Mouse (Mus musculus) lung, postnatal 0 days (tissue): ENCODE measurements at regions not wholly inside any gene's neighbourhood (a gene's known extent, or its start where the extent isn't known, plus 50 kb on each side); places are given as distances from the start of the nearest gene placed in this dataset.

Experiments used
- ATAC-seq: fragments of 200-750 bp; cut with Nextera tagmentation; 2 replicates; pipeline ENCODE4 v1.8.0; 2017; ENCODE audit warnings: moderate library complexity
- DNase-seq: peaks from one replicate; pipeline ENCODE4 v3.0.0-alpha.2; 2016; ENCODE audit warnings: low spot score
- H3K27ac ChIP-seq: fragments of 300-500 bp; sonication (generic); 2 replicates; pipeline ENCODE4 v1.5.1; 2014; ENCODE audit warnings: antibody characterized with exemption, mild to moderate bottlenecking, low read length, mixed read lengths
- H3K27me3 ChIP-seq: fragments of 300-500 bp; sonication (generic); replicated peaks from 2 replicates; pipeline ENCODE4 v1.6.1; 2014; ENCODE audit warnings: low read length, mixed read lengths; ENCODE audit not compliant: insufficient read depth
- H3K36me3 ChIP-seq: fragments of 300-500 bp; sonication (generic); 2 replicates; pipeline ENCODE4 v1.6.1; 2014; ENCODE audit warnings: low read length, mixed read lengths; ENCODE audit not compliant: insufficient read depth
- H3K4me1 ChIP-seq: fragments of 300-500 bp; sonication (generic); 2 replicates; pipeline ENCODE4 v1.6.1; 2014; ENCODE audit warnings: antibody characterized with exemption, low read depth, low read length, mixed read lengths; ENCODE audit not compliant: insufficient read depth
- H3K4me2 ChIP-seq: fragments of 300-500 bp; sonication (generic); replicated peaks from 2 replicates; pipeline ENCODE4 v1.6.1; 2014; ENCODE audit warnings: low read depth, mild to moderate bottlenecking, low read length, moderate library complexity, mixed read lengths
- H3K4me3 ChIP-seq: fragments of 300-500 bp; sonication (generic); 2 replicates; pipeline ENCODE4 v1.5.1; 2014; ENCODE audit warnings: low read depth, low read length
- H3K9ac ChIP-seq: fragments of 300-500 bp; sonication (generic); replicated peaks from 2 replicates; pipeline ENCODE4 v1.6.1; 2014; ENCODE audit warnings: low read depth, mild to moderate bottlenecking
- H3K9me3 ChIP-seq: fragments of 300-500 bp; sonication (generic); 2 replicates; pipeline ENCODE4 v1.6.1; 2016; ENCODE audit warnings: low read length, mixed read lengths
- CTCF ChIP-seq: IDR thresholded peaks from 2 replicates; pipeline ENCODE4 v1.5.1; 2016; ENCODE audit warnings: antibody characterized with exemption, mild to moderate bottlenecking
- EP300 ChIP-seq: IDR thresholded peaks from 2 replicates; pipeline ENCODE4 v1.6.1; 2016; ENCODE audit warnings: antibody characterized with exemption, mild to moderate bottlenecking, control low read depth
- WGBS: fragments of 180-500 bp; shearing (Covaris S2); extraction: QIAGEN DNeasy Blood & Tissue Kit; methylation state at CpG from one replicate; pipeline ENCODE4 v1.1.7; 2014; 5-methylcytosine and 5-hydroxymethylcytosine counted together

GRCm38 (mm10) chr2:12614345-12614744, 195.1 kb upstream of the Mindy3 start:
- DNase-seq = no peak
- TF ChIP-seq EP300 (no peak), CTCF (no peak)
- ATAC-seq = no peak
- Histone ChIP-seq H3K27ac (no peak overlapping the region), H3K4me3 (no peak overlapping the region), H3K9me3 (no peaks in the 10 kb centered on the region), H3K4me1 (no peaks in the 10 kb centered on the region), H3K9ac (no peak overlapping the region), H3K27me3 (no peaks in the 10 kb centered on the region), H3K36me3 (no peaks in the 10 kb centered on the region), H3K4me2 (no peak overlapping the region)
- WGBS = 81% methylated on average over 2 of the region's 2 CpGs

GRCm38 (mm10) chr2:12613858-12614257, 194.6 kb upstream of the Mindy3 start:
- no peak for ATAC-seq
- no peaks in the 10 kb centered on the region for H3K27me3 ChIP-seq
- H3K9ac ChIP-seq = no peak overlapping the region
- no peak overlapping the region for H3K4me2 ChIP-seq
- no peak for DNase-seq
- no peaks in the 10 kb centered on the region for H3K36me3 ChIP-seq
- WGBS = 73% methylated on average over 2 of the region's 2 CpGs
- H3K4me3 ChIP-seq = no peak overlapping the region
- no peaks in the 10 kb centered on the region for H3K9me3 ChIP-seq
- H3K4me1 ChIP-seq = no peaks in the 10 kb centered on the region
- no peak overlapping the region for H3K27ac ChIP-seq
- TF ChIP-seq CTCF (no peak), EP300 (no peak)

DNA sequence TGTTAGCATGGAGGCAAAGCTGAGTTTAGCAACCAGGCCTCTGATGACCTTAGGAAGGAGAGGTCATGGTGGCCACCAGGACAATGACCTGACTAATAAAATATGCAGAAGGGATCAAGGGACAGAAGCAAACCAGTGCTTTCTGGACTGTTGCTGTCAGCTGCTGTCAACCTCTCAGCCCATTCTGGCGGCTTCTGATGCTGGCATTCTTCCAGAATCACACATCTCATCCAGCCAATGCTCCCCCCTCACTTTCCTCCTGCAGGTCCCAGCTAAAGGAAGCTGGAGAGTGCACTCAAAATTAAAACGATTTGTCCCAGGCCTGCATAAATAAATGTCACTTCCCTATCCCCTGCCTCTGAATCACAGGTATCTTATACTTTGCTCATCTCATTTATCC, 163.3 kb upstream of the Mindy3 start:
- Histone ChIP-seq H3K27me3 (no peaks in the 10 kb centered on the region), H3K36me3 (no peaks in the 10 kb centered on the region), H3K4me3 (no peak overlapping the region), H3K9ac (no peak overlapping the region), H3K9me3 (no peaks in the 10 kb centered on the region), H3K4me1 (no peaks in the 10 kb centered on the region), H3K27ac (no peak overlapping the region), H3K4me2 (no peak overlapping the region)
- WGBS = 18% methylated on average over 2 of the region's 2 CpGs
- TF ChIP-seq CTCF (no peak), EP300 (no peak)
- ATAC-seq (no peak), DNase-seq (no peak)

DNA sequence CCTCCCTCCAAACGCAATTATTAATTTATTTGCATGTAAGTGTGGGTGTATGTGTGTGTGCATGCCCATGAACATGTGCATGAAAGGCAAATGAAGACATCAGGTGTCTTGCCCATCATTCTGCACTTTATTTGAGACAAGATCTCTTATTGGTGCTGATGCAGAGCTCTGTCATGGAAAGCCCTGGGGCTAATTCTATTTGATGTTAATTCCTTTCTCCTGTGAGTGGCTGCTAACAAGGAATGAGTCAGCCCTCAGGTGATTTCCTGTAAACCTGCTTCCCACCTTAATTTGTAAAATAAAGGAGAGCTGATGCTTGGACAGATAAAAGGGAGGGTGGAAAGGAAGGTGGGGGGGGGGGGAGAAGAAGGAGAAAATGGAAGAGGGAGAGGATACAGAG, 138.5 kb upstream of the Mindy3 start:
- H3K27ac ChIP-seq = no peak overlapping the region
- H3K36me3 ChIP-seq = no peaks in the 10 kb centered on the region
- ATAC-seq (no peak), DNase-seq (no peak)
- H3K9me3 ChIP-seq = no peaks in the 10 kb centered on the region
- no peak overlapping the region for H3K4me3 ChIP-seq
- H3K4me1 ChIP-seq = no peaks in the 10 kb centered on the region
- no peak overlapping the region for H3K9ac ChIP-seq
- no peak overlapping the region for H3K4me2 ChIP-seq
- no peaks in the 10 kb centered on the region for H3K27me3 ChIP-seq
- TF ChIP-seq EP300 (no peak), CTCF (no peak)
- 53% methylated on average over 1 of the region's 1 CpGs for WGBS

DNA sequence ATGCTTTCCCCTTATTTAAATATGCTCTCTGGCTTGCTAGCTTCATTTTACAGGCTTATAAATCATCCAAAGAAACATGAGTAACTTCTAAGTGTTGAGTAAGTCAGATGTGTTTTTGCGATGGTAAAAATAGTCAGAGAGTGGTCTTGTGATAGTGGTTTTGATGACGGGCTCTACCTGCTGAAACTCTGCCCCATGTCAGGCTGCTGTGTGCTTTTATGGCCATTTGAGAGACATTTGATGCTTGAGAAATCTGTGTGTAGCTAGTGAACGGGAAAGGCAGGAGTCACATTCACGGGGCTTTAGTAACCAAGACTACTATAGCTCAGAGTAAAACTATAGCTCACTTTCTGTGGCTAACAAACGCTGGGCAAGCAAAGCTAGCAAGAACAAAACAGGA, 103.1 kb upstream of the Mindy3 start:
- Histone ChIP-seq H3K4me2 (no peak overlapping the region), H3K27me3 (no peaks in the 10 kb centered on the region), H3K27ac (no peak overlapping the region), H3K36me3 (no peaks in the 10 kb centered on the region), H3K9ac (no peak overlapping the region), H3K9me3 (no peaks in the 10 kb centered on the region), H3K4me3 (no peak overlapping the region), H3K4me1 (no peaks in the 10 kb centered on the region)
- TF ChIP-seq CTCF (no peak), EP300 (no peak)
- 71% methylated on average over 5 of the region's 5 CpGs for WGBS
- DNase-seq (no peak), ATAC-seq (no peak)

DNA sequence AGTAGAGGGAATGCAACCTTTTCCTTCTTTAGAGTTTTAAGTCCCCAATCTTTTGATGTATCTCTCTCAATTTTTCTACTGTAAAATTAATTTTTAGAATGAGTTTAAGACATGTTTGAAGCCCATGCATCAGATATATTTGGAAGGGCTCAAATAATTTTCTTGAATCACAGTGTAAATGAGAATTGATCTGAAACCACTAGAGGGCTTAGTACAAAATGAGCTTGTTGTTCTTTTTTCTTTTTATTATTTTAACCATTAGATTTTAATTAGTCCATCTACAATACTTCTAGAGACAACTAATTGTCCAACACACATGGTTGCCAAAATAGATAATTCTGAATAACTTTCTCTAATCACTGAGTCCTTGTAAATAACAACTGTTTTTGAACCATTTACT, 102.5 kb upstream of the Mindy3 start:
- no peak overlapping the region for H3K27ac ChIP-seq
- H3K36me3 ChIP-seq = no peaks in the 10 kb centered on the region
- ATAC-seq = no peak
- DNase-seq = no peak
- H3K27me3 ChIP-seq = no peaks in the 10 kb centered on the region
- no peak overlapping the region for H3K4me3 ChIP-seq
- TF ChIP-seq EP300 (no peak), CTCF (no peak)
- no peak overlapping the region for H3K9ac ChIP-seq
- no peak overlapping the region for H3K4me2 ChIP-seq
- no peaks in the 10 kb centered on the region for H3K4me1 ChIP-seq
- no peaks in the 10 kb centered on the region for H3K9me3 ChIP-seq

DNA sequence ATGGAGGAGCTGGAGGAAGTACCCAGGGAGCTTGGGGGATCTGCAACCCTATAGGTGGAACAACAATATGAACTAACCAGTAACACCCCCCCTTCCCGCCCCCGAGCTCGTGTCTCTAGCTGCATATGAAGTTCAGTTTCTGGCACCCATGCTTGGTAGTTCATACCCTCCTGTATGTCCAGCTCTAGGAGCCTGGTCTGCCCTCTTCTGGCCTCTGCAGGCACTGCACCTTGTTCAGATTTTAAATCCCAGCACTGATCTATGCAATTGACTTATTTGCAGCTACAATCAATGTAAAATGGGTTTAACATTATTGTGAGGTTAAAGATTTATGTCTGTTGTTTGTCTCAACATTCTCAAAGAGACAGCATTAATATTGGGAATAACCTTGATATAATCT, 73.1 kb upstream of the Mindy3 start:
- DNase-seq = no peak
- Histone ChIP-seq H3K4me3 (no peak overlapping the region), H3K36me3 (no peaks in the 10 kb centered on the region), H3K9ac (no peak overlapping the region), H3K9me3 (no peaks in the 10 kb centered on the region), H3K4me2 (no peak overlapping the region), H3K4me1 (no peaks in the 10 kb centered on the region), H3K27ac (no peak overlapping the region), H3K27me3 (no peaks in the 10 kb centered on the region)
- no peak for ATAC-seq
- TF ChIP-seq EP300 (no peak), CTCF (peak; percentile 50)
- WGBS = 84% methylated on average over 3 of the region's 3 CpGs
